Mouse (Mus musculus): ENCODE data around the gene Ppia. TPM values are rescaled to one million over a fixed set of nuclear protein-coding genes. Genes with fewer than 3 reads are reported as not detected.

Gene Ppia
- polyA plus RNA-seq, 1 experiment from 2014 or later, result 5,620 TPM

DNA sequence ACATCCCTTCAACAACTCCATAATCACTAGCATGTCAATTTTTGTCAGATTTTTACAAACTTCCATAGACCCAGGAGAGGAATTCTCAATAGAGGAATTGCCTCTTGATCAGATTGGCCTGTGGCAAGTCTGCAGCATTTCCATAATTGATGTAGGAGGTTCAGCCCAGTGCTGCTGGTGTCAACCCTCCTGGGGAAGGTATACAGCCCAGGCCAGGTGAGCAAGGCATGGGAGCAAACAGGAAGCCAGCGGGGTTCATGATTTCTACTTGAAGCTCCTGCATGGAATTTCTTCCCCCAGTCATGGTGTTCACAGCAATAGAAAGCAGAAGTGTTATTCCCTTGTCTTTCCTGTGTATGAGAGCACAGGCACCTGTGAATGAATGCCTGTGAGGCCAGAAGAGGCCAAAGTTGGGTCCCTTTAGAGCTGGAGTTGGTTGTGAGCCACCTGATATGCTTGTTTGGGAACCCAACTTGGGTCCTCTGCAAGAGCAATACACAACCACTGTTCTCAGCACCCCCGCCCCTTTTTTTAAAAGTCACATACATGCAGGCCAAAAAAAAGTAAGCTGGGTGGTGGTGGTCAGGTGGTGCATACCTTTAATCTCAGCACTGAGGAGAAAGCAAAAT lies 5.6 kb downstream of the Ppia start:
- no peak for ATAC-seq (ENCODE audit: low read depth)
- Histone ChIP-seq H3K4me1 (replicated peaks; ENCODE audit: control insufficient read depth, insufficient read depth, low read length) (peaks cover 6% of the 10 kb centered on the region), H3K9me3 (ENCODE audit: control insufficient read depth, low read length) (no peaks in the 10 kb centered on the region), H3K9ac (ENCODE audit: low read length) (no peak overlapping the region), H3K36me3 (ENCODE audit: control insufficient read depth, insufficient read depth, low read length) (peaks cover 34% of the 10 kb centered on the region), H3K4me3 (ENCODE audit: low read length) (no peak overlapping the region), H3K27me3 (ENCODE audit: control insufficient read depth, insufficient read depth, low read depth, low read length) (no peaks in the 10 kb centered on the region), H3K27ac (ENCODE audit: low read length) (no peak overlapping the region), H3K4me2 (ENCODE audit: low read depth, low read length) (no peak overlapping the region)
- WGBS, result 69% methylated on average over 2 of the region's 2 CpGs

DNA sequence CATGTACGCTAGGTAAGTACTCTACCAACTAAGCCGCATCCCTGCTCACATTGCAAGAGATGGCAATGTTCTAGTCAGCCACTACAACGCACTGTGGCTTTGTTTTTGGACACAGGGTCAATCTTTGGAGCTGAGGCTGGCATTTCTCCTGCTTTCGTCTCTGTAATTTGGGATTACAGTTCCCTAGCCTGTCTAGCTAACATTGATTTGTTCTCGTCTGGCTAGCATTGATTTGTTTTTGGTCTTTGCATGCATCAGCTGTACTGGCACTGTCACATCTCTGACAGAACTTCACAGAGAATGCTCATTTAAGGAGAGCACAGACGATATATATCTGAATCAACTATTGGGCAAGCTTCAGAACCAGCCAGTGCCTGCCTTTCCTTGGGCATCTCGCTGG lies 14.9 kb downstream of the Ppia start:
- Histone ChIP-seq H3K4me2 (ENCODE audit: low read depth, low read length) (no peak overlapping the region), H3K27me3 (ENCODE audit: control insufficient read depth, insufficient read depth, low read depth, low read length) (no peaks in the 10 kb centered on the region), H3K9ac (ENCODE audit: low read length) (no peak overlapping the region), H3K9me3 (ENCODE audit: control insufficient read depth, low read length) (no peaks in the 10 kb centered on the region), H3K27ac (ENCODE audit: low read length) (no peak overlapping the region), H3K4me3 (ENCODE audit: low read length) (no peak overlapping the region), H3K4me1 (replicated peaks; ENCODE audit: control insufficient read depth, insufficient read depth, low read length) (no peaks in the 10 kb centered on the region), H3K36me3 (ENCODE audit: control insufficient read depth, insufficient read depth, low read length) (peaks cover 47% of the 10 kb centered on the region)
- ATAC-seq (ENCODE audit: low read depth), result no peak
- 92% methylated on average over 7 of the region's 7 CpGs for WGBS

GRCm38 (mm10) chr11:6436442-6436841 lies 21.2 kb downstream of the Ppia start:
- H3K27ac ChIP-seq (ENCODE audit: low read length), result no peak overlapping the region
- WGBS, result 73% methylated on average over 8 of the region's 8 CpGs
- ATAC-seq (ENCODE audit: low read depth), result peak; percentile 47; the same call in 1 of the 2 replicates
- no peaks in the 10 kb centered on the region for H3K27me3 ChIP-seq (ENCODE audit: control insufficient read depth, insufficient read depth, low read depth, low read length)
- no peak overlapping the region for H3K4me3 ChIP-seq (ENCODE audit: low read length)
- H3K4me1 ChIP-seq (replicated peaks; ENCODE audit: control insufficient read depth, insufficient read depth, low read length), result no peaks in the 10 kb centered on the region
- no peak overlapping the region for H3K4me2 ChIP-seq (ENCODE audit: low read depth, low read length)
- no peaks in the 10 kb centered on the region for H3K9me3 ChIP-seq (ENCODE audit: control insufficient read depth, low read length)
- no peak overlapping the region for H3K9ac ChIP-seq (ENCODE audit: low read length)
- peaks cover 33% of the 10 kb centered on the region for H3K36me3 ChIP-seq (ENCODE audit: control insufficient read depth, insufficient read depth, low read length)

DNA sequence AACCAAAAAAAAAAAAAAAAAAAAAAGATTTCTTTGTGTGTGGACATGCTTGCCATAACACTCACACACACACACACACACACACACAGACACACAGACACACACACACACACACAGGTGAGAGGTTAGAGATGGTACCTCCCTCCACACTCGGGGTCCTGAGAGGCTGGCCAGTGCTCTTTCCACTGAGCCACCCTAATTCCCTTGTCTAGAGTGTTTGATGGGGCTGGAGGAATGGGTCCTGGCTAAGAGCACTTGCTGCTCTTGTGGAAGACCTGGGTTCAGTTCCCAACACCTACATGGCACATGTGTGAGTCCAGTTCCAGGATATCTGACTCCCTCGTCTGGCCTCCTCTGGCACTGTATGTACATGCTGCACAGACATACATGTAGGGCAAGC lies 22.4 kb downstream of the Ppia start:
- ATAC-seq (ENCODE audit: low read depth), result no peak
- H3K4me3 ChIP-seq (ENCODE audit: low read length), result no peak overlapping the region
- WGBS, result 86% methylated on average over 2 of the region's 2 CpGs
- H3K9me3 ChIP-seq (ENCODE audit: control insufficient read depth, low read length), result no peaks in the 10 kb centered on the region
- no peak overlapping the region for H3K27ac ChIP-seq (ENCODE audit: low read length)
- H3K4me1 ChIP-seq (replicated peaks; ENCODE audit: control insufficient read depth, insufficient read depth, low read length), result 0 out of 2 replicates have a peak, but pooled peaks cover under 1% of the 10 kb centered on the region
- peaks cover 31% of the 10 kb centered on the region for H3K36me3 ChIP-seq (ENCODE audit: control insufficient read depth, insufficient read depth, low read length)
- H3K9ac ChIP-seq (ENCODE audit: low read length), result no peak overlapping the region
- no peaks in the 10 kb centered on the region for H3K27me3 ChIP-seq (ENCODE audit: control insufficient read depth, insufficient read depth, low read depth, low read length)
- no peak overlapping the region for H3K4me2 ChIP-seq (ENCODE audit: low read depth, low read length)

DNA sequence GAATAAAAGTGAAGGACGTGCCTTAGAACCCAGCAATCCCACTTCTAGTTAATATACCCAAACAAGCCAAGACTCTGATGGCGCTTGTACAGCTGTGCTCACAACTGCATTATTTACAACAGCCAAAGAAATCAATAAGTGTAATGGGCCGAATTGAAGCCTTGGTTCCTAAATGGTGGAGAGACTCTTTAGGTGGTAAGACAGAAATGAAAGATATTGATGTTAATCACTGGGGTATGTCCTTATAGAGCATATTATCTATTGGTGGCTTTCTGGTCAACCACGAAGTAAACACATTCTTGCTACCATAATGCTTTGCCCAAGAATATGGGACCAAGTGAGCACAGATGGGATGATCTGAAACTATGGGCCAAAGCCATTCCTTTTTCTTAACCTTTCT lies 24.9 kb downstream of the Ppia start:
- Histone ChIP-seq H3K27ac (ENCODE audit: low read length) (no peak overlapping the region), H3K4me2 (ENCODE audit: low read depth, low read length) (no peak overlapping the region), H3K9me3 (ENCODE audit: control insufficient read depth, low read length) (no peaks in the 10 kb centered on the region), H3K9ac (ENCODE audit: low read length) (no peak overlapping the region), H3K4me3 (ENCODE audit: low read length) (no peak overlapping the region), H3K36me3 (ENCODE audit: control insufficient read depth, insufficient read depth, low read length) (peaks cover 22% of the 10 kb centered on the region), H3K27me3 (ENCODE audit: control insufficient read depth, insufficient read depth, low read depth, low read length) (no peaks in the 10 kb centered on the region), H3K4me1 (replicated peaks; ENCODE audit: control insufficient read depth, insufficient read depth, low read length) (peaks cover 8% of the 10 kb centered on the region; the same call in 1 of the 2 replicates)
- no peak for ATAC-seq (ENCODE audit: low read depth)
- 93% methylated on average over 4 of the region's 4 CpGs for WGBS

GRCm38 (mm10) chr11:6442566-6442965 lies 27.3 kb downstream of the Ppia start:
- peak overlapping the region; percentile 68; the same call in 1 of the 2 replicates for H3K4me2 ChIP-seq (ENCODE audit: low read depth, low read length)
- no peaks in the 10 kb centered on the region for H3K27me3 ChIP-seq (ENCODE audit: control insufficient read depth, insufficient read depth, low read depth, low read length)
- peaks cover 8% of the 10 kb centered on the region; the same call in 1 of the 2 replicates for H3K4me1 ChIP-seq (replicated peaks; ENCODE audit: control insufficient read depth, insufficient read depth, low read length)
- peaks cover 13% of the 10 kb centered on the region for H3K36me3 ChIP-seq (ENCODE audit: control insufficient read depth, insufficient read depth, low read length)
- WGBS, result 94% methylated on average over 4 of the region's 4 CpGs
- H3K9me3 ChIP-seq (ENCODE audit: control insufficient read depth, low read length), result no peaks in the 10 kb centered on the region
- no peak overlapping the region for H3K27ac ChIP-seq (ENCODE audit: low read length)
- ATAC-seq (ENCODE audit: low read depth), result no peak
- H3K4me3 ChIP-seq (ENCODE audit: low read length), result no peak overlapping the region
- H3K9ac ChIP-seq (ENCODE audit: low read length), result no peak overlapping the region

- Histone ChIP-seq H3K27ac (ENCODE audit: low read length) (peak overlapping the region; percentile 97; the same call in 1 of the 2 replicates), H3K4me3 (ENCODE audit: low read length) (peak overlapping the region; percentile 86), H3K4me1 (replicated peaks; ENCODE audit: control insufficient read depth, insufficient read depth, low read length) (peaks cover 8% of the 10 kb centered on the region; the same call in 1 of the 2 replicates), H3K27me3 (ENCODE audit: control insufficient read depth, insufficient read depth, low read depth, low read length) (no peaks in the 10 kb centered on the region), H3K9me3 (ENCODE audit: control insufficient read depth, low read length) (no peaks in the 10 kb centered on the region), H3K9ac (ENCODE audit: low read length) (peak overlapping the region; percentile 93), H3K36me3 (ENCODE audit: control insufficient read depth, insufficient read depth, low read length) (peaks cover 9% of the 10 kb centered on the region), H3K4me2 (ENCODE audit: low read depth, low read length) (peak overlapping the region; percentile 68)
- WGBS, result 44% methylated on average over 4 of the region's 4 CpGs
- no peak for ATAC-seq (ENCODE audit: low read depth)
Measured at GRCm38 (mm10) chr11:6443102-6443501, 27.9 kb downstream of the Ppia start.

GRCm38 (mm10) chr11:6443727-6444076 lies 28.5 kb downstream of the Ppia start:
- Histone ChIP-seq H3K9me3 (ENCODE audit: control insufficient read depth, low read length) (no peaks in the 10 kb centered on the region), H3K27me3 (ENCODE audit: control insufficient read depth, insufficient read depth, low read depth, low read length) (no peaks in the 10 kb centered on the region), H3K9ac (ENCODE audit: low read length) (peak overlapping the region; percentile 93), H3K4me2 (ENCODE audit: low read depth, low read length) (peak overlapping the region; percentile 68), H3K27ac (ENCODE audit: low read length) (peak overlapping the region; percentile 97), H3K4me3 (ENCODE audit: low read length) (peak overlapping the region; percentile 86), H3K4me1 (replicated peaks; ENCODE audit: control insufficient read depth, insufficient read depth, low read length) (peaks cover 8% of the 10 kb centered on the region; the same call in 1 of the 2 replicates), H3K36me3 (ENCODE audit: control insufficient read depth, insufficient read depth, low read length) (peaks cover 8% of the 10 kb centered on the region; the same call in 1 of the 2 replicates)
- WGBS, result under 1% methylated on average over 10 of the region's 10 CpGs
- ATAC-seq (ENCODE audit: low read depth), result no peak

DNA sequence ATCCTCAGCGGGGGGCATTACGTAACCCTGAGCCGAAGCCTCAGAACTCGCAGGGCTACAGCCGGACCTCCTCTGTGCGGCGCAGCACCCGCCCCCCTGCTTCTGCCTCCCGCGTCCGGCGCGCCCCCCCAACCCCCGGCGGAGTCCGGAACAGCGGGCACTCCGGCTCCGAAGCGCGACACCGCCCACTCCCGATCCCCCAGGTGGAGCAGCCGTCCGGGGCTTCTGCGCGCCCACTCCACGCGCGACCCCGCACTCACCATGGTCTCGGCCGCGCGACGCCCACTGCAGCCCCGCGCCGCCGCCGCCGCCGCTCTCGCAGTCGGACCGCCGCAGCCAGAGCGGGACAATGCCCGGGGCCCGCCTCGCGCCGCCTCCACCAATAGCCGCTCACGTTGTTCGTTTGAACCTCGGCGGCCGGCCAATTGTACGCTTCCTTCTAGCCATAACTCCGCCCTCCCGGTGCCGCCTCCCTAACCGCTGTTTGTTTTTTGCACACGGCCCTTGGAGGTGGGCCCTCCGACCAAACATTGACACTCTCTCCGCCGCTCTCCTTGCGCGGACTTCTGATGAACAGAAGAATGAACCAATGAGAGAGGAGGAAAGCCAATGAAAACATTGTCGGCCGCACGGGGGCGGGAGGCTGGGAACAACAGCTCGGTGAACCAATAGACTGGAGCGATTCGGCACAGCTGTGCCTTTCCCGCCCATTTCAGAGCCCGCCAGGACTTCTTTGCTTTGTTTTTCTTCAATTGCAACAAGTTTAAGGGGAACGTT lies 29.0 kb downstream of the Ppia start, which contains the start of gene H2afv:
H2afv (minus strand) TSS at position 367 of the 777 bp plus-strand sequence.
- no peaks in the 10 kb centered on the region for H3K27me3 ChIP-seq (ENCODE audit: control insufficient read depth, insufficient read depth, low read depth, low read length)

More for the DNA sequence above, 29.0 kb downstream of the Ppia start, which contains the start of gene H2afv:
- WGBS, result under 1% methylated on average over 70 of the region's 80 CpGs
- Histone ChIP-seq H3K36me3 (ENCODE audit: control insufficient read depth, insufficient read depth, low read length) (peaks cover 8% of the 10 kb centered on the region; the same call in 1 of the 2 replicates), H3K9me3 (ENCODE audit: control insufficient read depth, low read length) (no peaks in the 10 kb centered on the region), H3K4me1 (replicated peaks; ENCODE audit: control insufficient read depth, insufficient read depth, low read length) (peaks cover 8% of the 10 kb centered on the region; the same call in 1 of the 2 replicates), H3K4me2 (ENCODE audit: low read depth, low read length) (peak within 1 kb of the TSS; percentile 71), H3K4me3 (ENCODE audit: low read length) (peak within 1 kb of the TSS; percentile 86), H3K27ac (ENCODE audit: low read length) (peak within 1 kb of the TSS; percentile 97), H3K9ac (ENCODE audit: low read length) (peak within 1 kb of the TSS; percentile 93)
- ATAC-seq (ENCODE audit: low read depth), result peak; percentile 98

Measured in lung, embryonic 16.5 days (tissue).